ENCODE assay signal across 12 mouse cellular contexts in the genomic region with DNA sequence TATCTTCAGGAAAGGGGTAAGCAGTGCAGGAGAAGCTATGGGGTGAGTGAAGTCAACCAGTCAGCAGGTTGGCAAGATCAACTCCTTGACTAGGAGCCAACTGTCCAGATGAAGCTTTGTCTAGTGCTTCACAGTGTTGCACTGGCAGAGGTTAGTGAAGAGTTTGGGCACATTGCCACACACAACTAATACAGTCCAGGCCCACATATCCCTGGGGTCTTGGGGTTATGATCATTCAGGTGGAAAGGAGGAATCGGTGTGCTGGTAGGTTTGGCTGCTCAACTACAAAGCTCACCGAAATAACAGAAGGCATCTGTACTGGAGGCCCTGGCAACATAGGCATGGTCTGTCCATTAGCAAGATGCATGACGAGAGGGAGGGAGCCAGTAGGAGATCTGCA. TPM values are rescaled to one million over a fixed set of nuclear protein-coding genes. Genes with fewer than 3 reads are reported as not detected.
DNase-seq lines count a peak whose midpoint lies in the region; ATAC-seq and TF ChIP-seq lines count a peak whose summit lies in the region.
"Had no signal": no experiment of that assay in that cellular context is flagged by ENCODE, and none has a peak within 500 bp of the region (broad histone marks: within the 10 kb centered on the region; RNA-seq: fewer than 3 reads in every experiment).

No protein-coding gene starts in this region.

- no peak overlapping the region for H3K4me3 ChIP-seq in kidney, adult 2 months (ENCODE audit: insufficient read depth, low read depth, low read length)
- no peak overlapping the region for H3K4me3 ChIP-seq in cerebellum, adult 2 months (replicated peaks; ENCODE audit: insufficient read depth, low read depth, low read length)
- H3K4me3 ChIP-seq in heart, embryonic 15.5 days = no peak overlapping the region
- H3K4me3 ChIP-seq in lung, adult 2 months (replicated peaks; ENCODE audit: extremely low read depth, low read depth, low read length) = no peak overlapping the region
- H3K4me3 ChIP-seq: embryonic facial prominence, embryonic 13.5 days; limb, embryonic 15.5 days had no signal

- peak; percentile 52 for DNase-seq in kidney, adult 2 months
- DNase-seq in kidney, postnatal 25 days = no peak
- DNase-seq in brain, adult 2 months (ENCODE audit: low read depth, low spot score) = peak; percentile 98
- DNase-seq in cerebellum, adult 2 months = peak; percentile 89 to 97
- no peak for DNase-seq in urinary bladder, postnatal 10 days (ENCODE audit: low spot score)
- no peak for DNase-seq in lung, adult 2 months
- DNase-seq: adrenal gland, adult 2 months; kidney, postnatal 10 days had no signal

- no peak overlapping the region for H3K9ac ChIP-seq in heart, embryonic 15.5 days
- H3K9ac ChIP-seq: embryonic facial prominence, embryonic 13.5 days; limb, embryonic 15.5 days had no signal

- no peaks in the 10 kb centered on the region for H3K4me1 ChIP-seq in kidney, adult 2 months (ENCODE audit: control insufficient read depth, insufficient read depth, low read length)
- peaks cover 29% of the 10 kb centered on the region for H3K4me1 ChIP-seq in cerebellum, adult 2 months (ENCODE audit: control insufficient read depth, insufficient read depth, low read length)
- peaks cover 13% of the 10 kb centered on the region for H3K4me1 ChIP-seq in heart, embryonic 15.5 days (replicated peaks)
- H3K4me1 ChIP-seq in lung, adult 2 months (ENCODE audit: control insufficient read depth, insufficient read depth, low read length) = peaks cover 4% of the 10 kb centered on the region
- H3K4me1 ChIP-seq: embryonic facial prominence, embryonic 13.5 days; limb, embryonic 15.5 days had no signal

- 72% methylated on average over 3 of the region's 3 CpGs for WGBS in kidney, adult 2 months
- 8% methylated on average over 3 of the region's 3 CpGs for WGBS in cerebellum, adult 2 months
- 91% methylated on average over 3 of the region's 3 CpGs for WGBS in heart, embryonic 15.5 days
- WGBS in lung, adult 2 months = 87% methylated on average over 3 of the region's 3 CpGs

- H3K9me3 ChIP-seq in heart, embryonic 15.5 days (replicated peaks) = no peaks in the 10 kb centered on the region
- H3K9me3 ChIP-seq: embryonic facial prominence, embryonic 13.5 days; limb, embryonic 15.5 days had no signal

- peaks cover 1% of the 10 kb centered on the region; the same call in 1 of the 2 replicates for H3K36me3 ChIP-seq in kidney, adult 2 months (ENCODE audit: control insufficient read depth, insufficient read depth, low read length)
- peaks cover 57% of the 10 kb centered on the region for H3K36me3 ChIP-seq in heart, embryonic 15.5 days

- TF ChIP-seq CTCF in kidney, adult 2 months (conservative IDR thresholded peaks at IDR 0.05; ENCODE audit: insufficient read depth, insufficient read length, low read depth, low read length) = no peak
- no peak for TF ChIP-seq CTCF in cerebellum, adult 2 months (IDR thresholded peaks at IDR 0.05; ENCODE audit: borderline replicate concordance, insufficient read depth, low read depth, low read length)
- TF ChIP-seq CTCF in lung, adult 2 months (IDR thresholded peaks at IDR 0.05; ENCODE audit: insufficient read depth, low read length) = no peak

- ATAC-seq in heart, embryonic 15.5 days (replicated peaks; ENCODE audit: insufficient number of reproducible peaks, insufficient read depth, low FRiP score, low read depth) = no peak

- no peaks in the 10 kb centered on the region for H3K27me3 ChIP-seq in kidney, adult 2 months (replicated peaks; ENCODE audit: control insufficient read depth, insufficient read depth, low read length)
- H3K27me3 ChIP-seq in cerebellum, adult 2 months (ENCODE audit: control insufficient read depth, insufficient read depth, low read length) = no peaks in the 10 kb centered on the region
- H3K27me3 ChIP-seq in heart, embryonic 15.5 days = no peaks in the 10 kb centered on the region
- H3K27me3 ChIP-seq: embryonic facial prominence, embryonic 13.5 days; limb, embryonic 15.5 days had no signal

- H3K4me2 ChIP-seq in heart, embryonic 15.5 days = no peak overlapping the region
- H3K4me2 ChIP-seq: embryonic facial prominence, embryonic 13.5 days; limb, embryonic 15.5 days had no signal

- H3K27ac ChIP-seq in kidney, adult 2 months (ENCODE audit: insufficient read depth, low read depth, low read length) = no peak overlapping the region
- peak overlapping the region; percentile 93 for H3K27ac ChIP-seq in cerebellum, adult 2 months (ENCODE audit: insufficient read depth, low read length)
- peak overlapping the region; percentile 79 for H3K27ac ChIP-seq in heart, embryonic 15.5 days
- H3K27ac ChIP-seq: limb, embryonic 15.5 days; macrophage had no signal

- no peak for TF ChIP-seq POLR2A in kidney, adult 2 months (IDR thresholded peaks at IDR 0.05; ENCODE audit: low read depth, low read length)
- no peak for TF ChIP-seq POLR2A in cerebellum, adult 2 months (IDR thresholded peaks at IDR 0.05; ENCODE audit: borderline replicate concordance, insufficient read depth, low read length)
- no peak for TF ChIP-seq POLR2A in lung, adult 2 months (IDR thresholded peaks at IDR 0.05; ENCODE audit: borderline replicate concordance, extremely low read depth, low read depth, low read length)

RNA-seq across cellular contexts. Expression of gene Npff, which starts 22.7 kb away (rescaled TPM):
- polyA plus RNA-seq in kidney, adult 2 months (2012; rRNA removed) = 3.4 and 5.6 TPM in 2 replicates
- 8.5 and 10.4 TPM in 2 replicates for polyA plus RNA-seq in cerebellum, adult 2 months (2012; rRNA removed)
- polyA plus RNA-seq in heart, embryonic 15.5 days (2015; fragmentation: Nextera tagmentation; extraction: Ambion mirVana) = 2.3 and 2.4 TPM in 2 replicates
- 8.8 and 11.0 TPM in 2 replicates for polyA plus RNA-seq in lung, adult 2 months (2012; rRNA removed)

RNA-seq across cellular contexts. Expression of gene Tarbp2, which starts 29.5 kb away (rescaled TPM):
- 54.9 and 62.1 TPM in 2 replicates for polyA plus RNA-seq in kidney, adult 2 months (2012; rRNA removed)
- 121 and 131 TPM in 2 replicates for polyA plus RNA-seq in cerebellum, adult 2 months (2012; rRNA removed)
- polyA plus RNA-seq in heart, embryonic 15.5 days (2015; fragmentation: Nextera tagmentation; extraction: Ambion mirVana) = 78.3 and 87.9 TPM in 2 replicates
- 51.7 and 61.1 TPM in 2 replicates for polyA plus RNA-seq in lung, adult 2 months (2012; rRNA removed)

RNA-seq across cellular contexts. Expression of gene Map3k12, which starts 30.6 kb away (rescaled TPM):
- 7.7 and 9.0 TPM in 2 replicates for polyA plus RNA-seq in kidney, adult 2 months (2012; rRNA removed)
- 130 and 149 TPM in 2 replicates for polyA plus RNA-seq in cerebellum, adult 2 months (2012; rRNA removed)
- 9.8 and 13.1 TPM in 2 replicates for polyA plus RNA-seq in heart, embryonic 15.5 days (2015; fragmentation: Nextera tagmentation; extraction: Ambion mirVana)
- polyA plus RNA-seq in lung, adult 2 months (2012; rRNA removed) = 9.9 and 13.1 TPM in 2 replicates

RNA-seq across cellular contexts. Expression of gene Gm10337, which starts 44.0 kb away (rescaled TPM):
- polyA plus RNA-seq in kidney, adult 2 months (2012; rRNA removed) = not detected in 2 replicates
- polyA plus RNA-seq in cerebellum, adult 2 months (2012; rRNA removed) = not detected in 2 replicates
- polyA plus RNA-seq in heart, embryonic 15.5 days (2015; fragmentation: Nextera tagmentation; extraction: Ambion mirVana) = 2.0 and 2.6 TPM in 2 replicates
- not detected in 2 replicates for polyA plus RNA-seq in lung, adult 2 months (2012; rRNA removed)
- polyA plus RNA-seq: adrenal gland, adult 2 months; macrophage had no signal

Comparison
In these comparisons a context has a peak if more than half of its experiments do, and no peak if none do; other contexts are left out.
1. DNase-seq: peak in kidney, adult 2 months (single experiment), brain, adult 2 months (single experiment) and cerebellum, adult 2 months (2 of 2); none in kidney, postnatal 25 days (0 of 2), urinary bladder, postnatal 10 days (single experiment) and lung, adult 2 months (single experiment).